Mouse (Mus musculus): ENCODE measurements around the gene Chil1. TPM values are rescaled to one million over a fixed set of nuclear protein-coding genes. Genes with fewer than 3 reads are reported as not detected.

Chil1 gene
- polyA plus RNA-seq, 1 experiment from 2014 or later, result 0.57 TPM

DNA sequence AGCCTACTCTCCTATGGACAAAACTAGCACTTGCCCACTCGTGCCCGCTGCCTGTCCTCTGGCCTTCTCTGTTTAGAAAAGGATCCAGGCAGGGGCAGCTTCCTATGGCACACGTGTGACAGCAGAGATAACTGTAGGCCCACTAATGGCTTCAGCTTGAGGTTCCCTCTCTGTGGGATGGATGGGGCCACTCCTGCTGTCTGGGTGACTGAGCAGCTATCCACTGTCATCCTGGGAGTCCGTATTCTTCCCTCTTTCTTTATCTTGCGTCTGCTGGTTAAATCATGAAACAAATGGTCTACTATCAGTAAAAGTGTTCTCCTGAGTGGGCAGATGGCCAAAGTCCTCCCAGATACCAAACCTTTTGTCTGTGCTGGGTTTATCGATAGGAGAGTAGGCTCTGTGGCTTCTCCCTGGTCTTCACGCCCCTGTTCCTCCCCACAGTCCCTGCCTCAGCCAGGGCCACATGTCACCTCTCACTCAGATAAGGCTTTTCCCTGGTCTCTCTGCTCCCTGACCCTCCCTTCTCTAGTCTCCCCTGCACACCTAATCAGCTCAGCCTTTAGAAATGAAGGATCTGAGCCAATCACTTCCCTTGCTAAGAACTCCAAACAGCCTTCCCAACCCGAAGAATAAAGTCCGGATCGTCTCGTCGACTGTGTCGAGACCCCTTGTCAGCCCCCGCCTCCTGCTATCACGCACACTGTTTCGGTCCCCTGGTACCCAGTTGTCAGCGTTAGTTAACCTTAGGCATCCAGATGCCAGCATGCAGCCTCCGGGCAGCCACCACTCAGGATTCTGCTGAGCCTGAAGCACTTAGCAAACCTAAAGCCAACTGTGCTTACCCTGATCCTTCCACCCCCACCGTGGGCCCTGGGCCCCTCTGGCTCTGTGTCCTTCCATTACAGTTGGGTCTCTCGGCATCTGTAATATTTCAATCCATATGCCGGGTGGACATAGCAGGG, 29.1 kb upstream of the Chil1 start:
- 73% methylated on average over 21 of the region's 21 CpGs for WGBS
- no peak overlapping the region for H3K27ac ChIP-seq (ENCODE audit: low read length)
- H3K27me3 ChIP-seq (replicated peaks; ENCODE audit: control insufficient read depth, insufficient read depth, low read length), result no peaks in the 10 kb centered on the region
- 0 out of 2 replicates have a peak, but pooled peaks cover 2% of the 10 kb centered on the region for H3K4me1 ChIP-seq (ENCODE audit: control insufficient read depth, insufficient read depth, low read length)
- no peak for ATAC-seq
- no peak overlapping the region for H3K4me3 ChIP-seq (ENCODE audit: low read length)
- no peak overlapping the region for H3K9ac ChIP-seq (ENCODE audit: low read depth, low read length)
- no peaks in the 10 kb centered on the region for H3K9me3 ChIP-seq (ENCODE audit: control insufficient read depth, low read length)
- no peaks in the 10 kb centered on the region for H3K36me3 ChIP-seq (ENCODE audit: control insufficient read depth, insufficient read depth, low read length)
- H3K4me2 ChIP-seq (ENCODE audit: low read depth, low read length), result no peak overlapping the region

- Histone ChIP-seq H3K4me1 (ENCODE audit: control insufficient read depth, insufficient read depth, low read length) (0 out of 2 replicates have a peak, but pooled peaks cover 2% of the 10 kb centered on the region), H3K27me3 (replicated peaks; ENCODE audit: control insufficient read depth, insufficient read depth, low read length) (no peaks in the 10 kb centered on the region), H3K27ac (ENCODE audit: low read length) (no peak overlapping the region), H3K4me2 (ENCODE audit: low read depth, low read length) (no peak overlapping the region), H3K9ac (ENCODE audit: low read depth, low read length) (no peak overlapping the region), H3K4me3 (ENCODE audit: low read length) (no peak overlapping the region), H3K9me3 (ENCODE audit: control insufficient read depth, low read length) (no peaks in the 10 kb centered on the region), H3K36me3 (ENCODE audit: control insufficient read depth, insufficient read depth, low read length) (no peaks in the 10 kb centered on the region)
- WGBS, result 85% methylated on average over 3 of the region's 3 CpGs
- ATAC-seq, result no peak; the same call in 1 of the 2 replicates
Measured at GRCm38 (mm10) chr1:134154121-134154520, 27.9 kb upstream of the Chil1 start.

DNA sequence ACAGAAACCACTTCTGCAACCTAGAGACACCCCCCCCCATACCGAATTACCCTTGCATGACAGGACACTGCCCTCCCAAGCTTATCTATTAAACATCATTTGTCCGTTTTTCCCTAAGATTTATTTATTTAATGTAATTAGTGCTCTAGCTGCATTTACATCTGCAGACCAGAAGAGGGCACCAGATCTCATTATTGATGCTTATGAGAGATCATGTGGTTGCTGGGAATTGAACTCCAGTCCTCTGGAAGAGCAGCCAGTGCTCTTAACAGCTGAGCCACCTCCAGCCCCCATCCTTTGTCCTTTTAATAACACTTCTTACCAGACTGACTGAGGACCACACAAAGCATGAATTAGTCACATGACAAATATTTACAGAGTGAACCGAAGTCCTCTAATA, 27.3 kb upstream of the Chil1 start:
- no peak overlapping the region for H3K9ac ChIP-seq (ENCODE audit: low read depth, low read length)
- ATAC-seq, result no peak
- no peak overlapping the region for H3K4me2 ChIP-seq (ENCODE audit: low read depth, low read length)
- 0 out of 2 replicates have a peak, but pooled peaks cover 2% of the 10 kb centered on the region for H3K4me1 ChIP-seq (ENCODE audit: control insufficient read depth, insufficient read depth, low read length)
- H3K36me3 ChIP-seq (ENCODE audit: control insufficient read depth, insufficient read depth, low read length), result no peaks in the 10 kb centered on the region
- H3K27me3 ChIP-seq (replicated peaks; ENCODE audit: control insufficient read depth, insufficient read depth, low read length), result no peaks in the 10 kb centered on the region
- H3K9me3 ChIP-seq (ENCODE audit: control insufficient read depth, low read length), result no peaks in the 10 kb centered on the region
- 58% methylated on average over 3 of the region's 3 CpGs for WGBS
- H3K27ac ChIP-seq (ENCODE audit: low read length), result no peak overlapping the region
- H3K4me3 ChIP-seq (ENCODE audit: low read length), result no peak overlapping the region

GRCm38 (mm10) chr1:134160404-134160803, 21.6 kb upstream of the Chil1 start:
- no peak overlapping the region for H3K4me3 ChIP-seq (ENCODE audit: low read length)
- no peaks in the 10 kb centered on the region for H3K4me1 ChIP-seq (ENCODE audit: control insufficient read depth, insufficient read depth, low read length)
- H3K9me3 ChIP-seq (ENCODE audit: control insufficient read depth, low read length), result no peaks in the 10 kb centered on the region
- no peaks in the 10 kb centered on the region for H3K27me3 ChIP-seq (replicated peaks; ENCODE audit: control insufficient read depth, insufficient read depth, low read length)
- H3K9ac ChIP-seq (ENCODE audit: low read depth, low read length), result no peak overlapping the region
- no peak overlapping the region for H3K4me2 ChIP-seq (ENCODE audit: low read depth, low read length)
- H3K36me3 ChIP-seq (ENCODE audit: control insufficient read depth, insufficient read depth, low read length), result no peaks in the 10 kb centered on the region
- H3K27ac ChIP-seq (ENCODE audit: low read length), result no peak overlapping the region
- no peak for ATAC-seq
- 83% methylated on average over 3 of the region's 3 CpGs for WGBS

DNA sequence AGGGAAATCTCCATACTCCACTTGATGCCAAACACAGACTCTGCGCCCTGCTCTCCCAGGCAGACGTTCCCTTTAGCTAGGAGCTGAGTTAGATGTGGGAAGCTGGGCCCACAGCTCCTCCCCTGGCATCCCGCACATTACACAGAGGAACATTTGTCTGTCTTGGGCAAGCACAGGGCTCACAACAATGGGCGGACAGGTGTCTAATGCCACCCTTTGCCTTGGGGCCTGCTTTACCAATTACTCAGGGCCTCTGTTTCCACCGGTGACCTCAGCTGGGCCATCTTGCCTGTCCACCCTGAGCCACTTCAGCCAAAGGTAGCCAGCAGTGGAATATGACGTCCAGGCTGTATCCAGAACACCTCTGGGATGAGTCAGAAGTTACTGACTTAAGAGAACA, 20.6 kb upstream of the Chil1 start:
- Histone ChIP-seq H3K36me3 (ENCODE audit: control insufficient read depth, insufficient read depth, low read length) (no peaks in the 10 kb centered on the region), H3K4me2 (ENCODE audit: low read depth, low read length) (no peak overlapping the region), H3K27ac (ENCODE audit: low read length) (no peak overlapping the region), H3K27me3 (replicated peaks; ENCODE audit: control insufficient read depth, insufficient read depth, low read length) (no peaks in the 10 kb centered on the region), H3K4me1 (ENCODE audit: control insufficient read depth, insufficient read depth, low read length) (no peaks in the 10 kb centered on the region), H3K9ac (ENCODE audit: low read depth, low read length) (no peak overlapping the region), H3K9me3 (ENCODE audit: control insufficient read depth, low read length) (no peaks in the 10 kb centered on the region), H3K4me3 (ENCODE audit: low read length) (no peak overlapping the region)
- ATAC-seq, result no peak
- 81% methylated on average over 6 of the region's 6 CpGs for WGBS

- Histone ChIP-seq H3K27me3 (replicated peaks; ENCODE audit: control insufficient read depth, insufficient read depth, low read length) (no peaks in the 10 kb centered on the region), H3K9me3 (ENCODE audit: control insufficient read depth, low read length) (no peaks in the 10 kb centered on the region), H3K9ac (ENCODE audit: low read depth, low read length) (no peak overlapping the region), H3K4me1 (ENCODE audit: control insufficient read depth, insufficient read depth, low read length) (peaks cover 2% of the 10 kb centered on the region; the same call in 1 of the 2 replicates), H3K4me2 (ENCODE audit: low read depth, low read length) (no peak overlapping the region), H3K27ac (ENCODE audit: low read length) (no peak overlapping the region), H3K4me3 (ENCODE audit: low read length) (no peak overlapping the region), H3K36me3 (ENCODE audit: control insufficient read depth, insufficient read depth, low read length) (no peaks in the 10 kb centered on the region)
- ATAC-seq, result no peak
- 81% methylated on average over 6 of the region's 6 CpGs for WGBS
Measured at GRCm38 (mm10) chr1:134162510-134163225, 19.3 kb upstream of the Chil1 start.

DNA sequence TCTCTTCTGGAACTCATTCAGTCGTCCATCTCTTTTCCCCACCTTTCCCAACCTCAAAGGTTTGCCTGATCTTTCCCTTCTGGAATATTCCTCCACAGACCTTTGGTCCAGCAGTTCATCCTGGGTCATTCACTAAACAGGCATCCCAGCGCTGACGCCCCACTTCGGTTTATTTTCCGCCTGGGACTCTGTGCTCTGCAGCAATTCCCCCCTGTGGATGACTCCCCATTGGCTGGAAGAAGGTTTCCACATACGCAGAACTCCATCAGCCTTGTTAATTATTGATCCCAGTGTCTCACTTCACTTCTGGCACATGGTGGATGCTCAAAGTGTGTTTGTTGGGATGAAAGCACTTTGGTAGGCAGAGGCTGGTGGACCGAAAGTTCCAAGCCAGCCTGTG, 18.5 kb upstream of the Chil1 start:
- Histone ChIP-seq H3K9ac (ENCODE audit: low read depth, low read length) (no peak overlapping the region), H3K4me3 (ENCODE audit: low read length) (no peak overlapping the region), H3K4me1 (ENCODE audit: control insufficient read depth, insufficient read depth, low read length) (peaks cover 9% of the 10 kb centered on the region), H3K36me3 (ENCODE audit: control insufficient read depth, insufficient read depth, low read length) (no peaks in the 10 kb centered on the region), H3K27me3 (replicated peaks; ENCODE audit: control insufficient read depth, insufficient read depth, low read length) (no peaks in the 10 kb centered on the region), H3K27ac (ENCODE audit: low read length) (no peak overlapping the region), H3K4me2 (ENCODE audit: low read depth, low read length) (no peak overlapping the region), H3K9me3 (ENCODE audit: control insufficient read depth, low read length) (no peaks in the 10 kb centered on the region)
- peak; percentile 56; the same call in 1 of the 2 replicates for ATAC-seq
- 80% methylated on average over 7 of the region's 7 CpGs for WGBS

DNA sequence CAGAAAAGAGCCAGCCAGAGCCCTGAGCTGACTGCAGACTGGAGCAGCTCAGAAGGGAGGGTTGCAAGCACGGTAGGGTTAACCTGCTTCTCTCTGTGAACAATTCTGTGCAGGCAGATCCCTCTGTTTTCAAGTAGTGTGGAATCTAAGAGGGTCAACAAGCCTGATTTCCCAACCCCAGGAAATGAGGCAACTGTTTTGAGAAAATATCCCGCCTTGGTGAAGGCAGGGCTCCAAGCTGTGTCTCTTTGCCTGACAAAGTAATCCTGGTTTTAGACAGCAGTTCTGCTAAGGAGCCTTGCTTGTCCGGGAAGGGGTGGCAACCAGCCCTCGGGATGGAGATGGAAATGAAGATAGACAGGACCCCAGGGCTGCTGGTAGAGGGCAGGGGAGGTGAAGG, 17.5 kb upstream of the Chil1 start:
- no peak for ATAC-seq
- 59% methylated on average over 4 of the region's 4 CpGs for WGBS

GRCm38 (mm10) chr1:134166547-134166946, 15.4 kb upstream of the Chil1 start:
- Histone ChIP-seq H3K27me3 (replicated peaks; ENCODE audit: control insufficient read depth, insufficient read depth, low read length) (no peaks in the 10 kb centered on the region), H3K27ac (ENCODE audit: low read length) (no peak overlapping the region), H3K9me3 (ENCODE audit: control insufficient read depth, low read length) (no peaks in the 10 kb centered on the region), H3K9ac (ENCODE audit: low read depth, low read length) (no peak overlapping the region), H3K4me3 (ENCODE audit: low read length) (no peak overlapping the region), H3K4me1 (ENCODE audit: control insufficient read depth, insufficient read depth, low read length) (peaks cover 9% of the 10 kb centered on the region), H3K4me2 (ENCODE audit: low read depth, low read length) (no peak overlapping the region), H3K36me3 (ENCODE audit: control insufficient read depth, insufficient read depth, low read length) (no peaks in the 10 kb centered on the region)
- WGBS, result 92% methylated on average over 3 of the region's 3 CpGs
- ATAC-seq, result no peak

More for the DNA sequence above, 17.5 kb upstream of the Chil1 start:
- no peaks in the 10 kb centered on the region for H3K36me3 ChIP-seq (ENCODE audit: control insufficient read depth, insufficient read depth, low read length)
- no peaks in the 10 kb centered on the region for H3K27me3 ChIP-seq (replicated peaks; ENCODE audit: control insufficient read depth, insufficient read depth, low read length)
- H3K9ac ChIP-seq (ENCODE audit: low read depth, low read length), result no peak overlapping the region
- H3K27ac ChIP-seq (ENCODE audit: low read length), result no peak overlapping the region
- no peaks in the 10 kb centered on the region for H3K9me3 ChIP-seq (ENCODE audit: control insufficient read depth, low read length)
- H3K4me2 ChIP-seq (ENCODE audit: low read depth, low read length), result no peak overlapping the region
- no peak overlapping the region for H3K4me3 ChIP-seq (ENCODE audit: low read length)
- peaks cover 9% of the 10 kb centered on the region for H3K4me1 ChIP-seq (ENCODE audit: control insufficient read depth, insufficient read depth, low read length)

Measured in intestine, embryonic 16.5 days (tissue).